Mouse (Mus musculus): ENCODE data around the gene Chrnb1.

Gene Chrnb1

DNA sequence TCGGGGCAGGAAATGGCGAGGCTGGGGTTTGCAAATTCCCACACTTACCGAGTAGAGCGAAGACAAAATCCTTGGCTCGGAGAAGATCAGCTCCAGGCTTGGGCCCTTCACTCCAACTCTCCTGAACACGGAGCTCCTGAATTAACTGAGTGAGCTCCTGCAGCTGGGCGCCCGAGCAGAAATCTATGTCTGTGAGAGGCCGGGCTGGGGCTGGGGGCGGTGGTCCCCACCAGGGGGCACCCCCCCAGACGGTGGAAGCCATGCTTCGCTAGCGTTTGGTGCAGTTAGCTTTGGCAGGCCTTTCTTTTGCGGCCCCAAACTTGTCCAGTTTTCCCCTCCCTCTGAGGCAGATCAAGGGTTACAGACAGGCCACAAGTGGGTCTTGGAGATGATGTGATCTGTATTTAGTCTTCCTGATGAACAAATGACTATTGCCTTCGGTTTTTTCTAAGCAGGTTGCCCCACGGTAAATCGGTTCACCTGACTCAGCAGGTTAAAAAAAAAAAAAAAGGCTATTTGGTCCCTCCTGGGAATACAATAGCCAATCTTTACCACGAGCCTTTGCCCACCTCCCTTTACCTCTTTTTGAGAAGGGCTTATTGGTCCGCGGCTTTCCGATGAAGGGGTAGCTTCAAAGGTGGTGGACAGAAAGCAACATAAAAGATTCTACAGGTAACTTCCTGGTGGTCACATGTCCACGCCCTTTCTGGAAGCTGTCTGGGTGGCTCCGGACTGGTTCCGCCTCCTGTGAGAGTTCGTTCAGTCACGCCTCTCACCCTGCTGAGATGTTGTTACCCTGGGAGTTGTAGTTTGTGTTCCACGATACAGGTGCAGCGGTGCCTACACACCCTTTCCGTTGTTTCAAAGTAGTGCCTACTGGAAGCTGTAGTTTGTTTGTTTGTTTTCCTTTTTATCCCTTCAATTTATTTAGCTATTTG lies 9.5 kb upstream of the Chrnb1 start, which contains the start of gene Tmem102:
TSS of gene Tmem102 (minus strand) at position 653 of the 938 bp plus-strand sequence.
- in situ Hi-C loops (cut with MboI; ENCODE audit: unreplicated experiment in 2 of 2): loop anchor here (5.0 kb wide), 3 partner anchors 37 to 72 kb away; partner anchors contain the start of genes Polr2a (in 2 of the 2) and Tmem95 (in 2 of the 2)

GRCm38 (mm10) chr11:69804652-69804940 lies 8.9 kb upstream of the Chrnb1 start:
- in situ Hi-C loops (cut with MboI; ENCODE audit: unreplicated experiment in 2 of 2): loop anchor here (5.0 kb wide), 2 partner anchors 47 to 73 kb away; partner anchors contain the start of genes Polr2a (in 2 of the 2) and Tmem95 (in 1 of the 2)

GRCm38 (mm10) chr11:69803786-69804651 lies 8.3 kb upstream of the Chrnb1 start:
- in situ Hi-C loops (cut with MboI; ENCODE audit: unreplicated experiment in 2 of 2): loop anchor here (5.0 kb wide), 2 partner anchors 47 to 73 kb away; partner anchors contain the start of genes Polr2a (in 2 of the 2) and Tmem95 (in 1 of the 2)

- in situ Hi-C loops (cut with MboI; ENCODE audit: unreplicated experiment in 2 of 2): loop anchor here (5.0 kb wide), 2 partner anchors 46 to 74 kb away; partner anchors contain the start of genes Polr2a (in 2 of the 2) and Tmem95 (in 1 of the 2)
Measured at GRCm38 (mm10) chr11:69803328-69803727, 7.6 kb upstream of the Chrnb1 start.

- in situ Hi-C loops (cut with MboI; ENCODE audit: unreplicated experiment in 2 of 2): loop anchor here (5.0 kb wide), 2 partner anchors 45 to 75 kb away; partner anchors contain the start of genes Polr2a (in 2 of the 2) and Tmem95 (in 1 of the 2)
Measured at GRCm38 (mm10) chr11:69802648-69803105, 6.9 kb upstream of the Chrnb1 start.

DNA sequence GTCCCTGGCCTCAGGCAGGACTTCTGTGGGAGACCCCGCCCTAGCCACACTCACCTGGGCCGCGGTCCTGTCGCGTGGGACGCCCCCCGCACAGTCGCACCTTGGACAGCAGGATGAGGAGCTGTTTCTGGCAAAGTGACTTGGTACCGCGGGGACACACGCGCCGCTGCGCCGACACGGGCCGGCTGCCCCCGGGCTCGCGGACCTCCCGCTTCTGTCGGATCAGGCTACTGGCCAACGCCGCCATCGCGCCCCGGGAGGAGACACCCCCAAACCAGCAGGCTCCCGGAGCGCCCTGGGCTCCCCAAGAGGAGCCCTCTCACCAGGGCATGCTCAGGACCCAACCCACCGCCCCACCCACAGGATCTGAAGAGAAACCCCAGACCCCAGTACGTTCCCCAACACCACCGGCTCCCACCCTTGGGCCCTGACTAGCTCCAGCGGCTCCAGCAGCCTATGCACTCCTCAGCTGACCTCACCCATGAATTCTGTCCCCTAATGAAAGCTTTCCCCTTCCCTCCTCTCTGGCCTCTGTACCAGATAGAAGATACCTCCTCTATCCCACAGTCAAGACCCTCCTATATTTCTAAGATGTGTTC lies 5.7 kb upstream of the Chrnb1 start, which contains the start of gene Fgf11:
TSS of gene Fgf11 (minus strand) at position 479 of the 599 bp plus-strand sequence.
- in situ Hi-C loops (cut with MboI; ENCODE audit: unreplicated experiment in 2 of 2): loop anchor here (5.0 kb wide), 2 partner anchors 44 to 76 kb away; partner anchors contain the start of genes Polr2a (in 2 of the 2) and Tmem95 (in 1 of the 2)

DNA sequence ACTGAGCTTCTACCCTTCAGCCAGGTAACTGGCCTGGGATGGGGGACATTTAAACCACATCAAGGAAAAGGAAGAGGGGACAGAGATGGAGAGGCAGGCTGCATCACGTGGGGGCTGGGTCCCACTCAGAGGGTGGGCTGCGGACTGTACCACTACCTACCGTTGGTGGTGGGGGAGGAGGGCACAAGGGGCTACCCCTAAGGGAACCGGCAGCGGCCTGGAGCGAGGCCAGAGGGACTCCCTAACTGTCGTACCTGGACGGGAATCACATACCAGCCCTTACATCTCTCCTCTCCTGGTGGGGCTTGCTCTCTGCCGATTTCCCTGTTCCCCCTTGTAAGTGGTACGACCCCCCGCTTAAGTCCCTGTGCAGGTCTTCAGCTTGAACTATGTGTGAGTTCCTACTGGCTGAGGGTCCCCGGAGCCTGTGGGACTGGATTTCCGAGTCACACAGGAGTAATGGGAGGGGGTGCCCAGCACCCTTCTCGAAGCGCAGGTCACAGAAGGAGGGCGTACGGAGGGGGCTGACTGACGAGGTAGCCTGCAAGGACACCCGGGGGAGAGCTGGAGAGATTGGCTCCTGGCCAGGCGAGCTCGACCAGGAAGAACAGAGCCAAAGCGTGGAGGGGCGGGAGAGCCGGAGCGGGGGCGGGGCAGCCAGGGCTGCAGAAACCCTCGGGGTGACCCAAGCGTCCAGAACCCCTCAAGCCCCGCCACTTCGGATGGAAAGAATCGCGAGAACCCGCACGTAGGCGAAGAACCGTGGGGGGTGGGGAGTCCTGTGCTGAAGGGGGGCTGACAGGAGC lies 4.9 kb upstream of the Chrnb1 start:
- in situ Hi-C loops (cut with MboI; ENCODE audit: unreplicated experiment in 2 of 2): loop anchor here (5.0 kb wide), 2 partner anchors 43 to 77 kb away; partner anchors contain the start of genes Polr2a (in 2 of the 2) and Tmem95 (in 1 of the 2)

- in situ Hi-C loops (cut with MboI; ENCODE audit: unreplicated experiment in 2 of 2): loop anchor here (5.0 kb wide), 2 partner anchors 43 to 77 kb away; partner anchors contain the start of genes Polr2a (in 2 of the 2) and Tmem95 (in 1 of the 2)
Measured at GRCm38 (mm10) chr11:69800138-69800391, 4.3 kb upstream of the Chrnb1 start.

- in situ Hi-C loops (cut with MboI; ENCODE audit: unreplicated experiment in 2 of 2): loop anchor here (5.0 kb wide), 2 partner anchors 42 to 78 kb away; partner anchors contain the start of genes Polr2a (in 2 of the 2) and Tmem95 (in 1 of the 2)
Measured at GRCm38 (mm10) chr11:69799394-69800137, 3.8 kb upstream of the Chrnb1 start.

- in situ Hi-C loops (cut with MboI; ENCODE audit: unreplicated experiment in 2 of 2): no loop called here
Measured at GRCm38 (mm10) chr11:69797924-69798323, 2.2 kb upstream of the Chrnb1 start.

GRCm38 (mm10) chr11:69795983-69796435 lies 266 bp upstream of the Chrnb1 start:
- in situ Hi-C loops (cut with MboI; ENCODE audit: unreplicated experiment in 2 of 2): no loop called here

DNA sequence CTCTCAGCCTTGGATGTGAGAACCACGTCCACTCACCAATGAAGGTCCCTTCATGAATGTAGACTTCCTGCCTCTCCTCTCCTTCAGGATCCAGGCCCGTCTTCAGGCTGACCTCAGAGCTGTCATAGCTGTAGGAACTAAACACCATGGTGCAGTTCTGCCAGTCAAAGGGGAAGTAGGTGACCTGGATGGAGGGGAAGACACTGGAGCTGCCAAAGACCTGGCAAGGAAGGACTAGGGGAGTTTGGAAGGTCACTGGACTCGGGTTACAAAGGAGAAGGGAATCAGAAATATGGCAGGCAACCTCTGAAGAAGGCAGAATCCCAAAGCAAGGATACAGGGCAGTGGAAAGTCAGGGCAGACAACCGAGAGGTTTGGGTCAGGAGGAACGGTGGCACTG lies 2.3 kb downstream of the Chrnb1 start:
- in situ Hi-C loops (cut with MboI; ENCODE audit: unreplicated experiment in 2 of 2): no loop called here

GRCm38 (mm10) chr11:69791420-69791819 lies 4.3 kb downstream of the Chrnb1 start:
- in situ Hi-C loops (cut with MboI; ENCODE audit: unreplicated experiment in 2 of 2): no loop called here

GRCm38 (mm10) chr11:69789431-69789830 lies 6.3 kb downstream of the Chrnb1 start:
- in situ Hi-C loops (cut with MboI; ENCODE audit: unreplicated experiment in 2 of 2): no loop called here

DNA sequence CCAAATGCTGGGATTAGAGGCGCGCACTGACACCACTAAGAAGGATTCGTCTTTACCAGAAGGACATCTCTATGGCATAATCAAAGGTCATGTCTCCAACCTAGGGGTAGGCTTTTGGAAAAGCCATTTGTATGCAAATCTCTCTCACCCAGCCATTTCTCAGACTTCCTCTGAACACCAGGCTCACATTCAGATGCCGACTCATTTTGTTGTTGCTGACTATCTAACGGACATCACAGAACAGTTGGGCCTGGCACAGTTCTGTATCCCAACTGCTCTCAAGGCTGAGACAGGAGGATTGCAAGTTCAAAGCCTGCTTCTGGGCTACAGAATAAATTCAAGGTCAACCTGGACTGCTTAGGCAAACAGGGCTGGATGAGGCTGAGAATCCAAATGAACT lies 8.4 kb downstream of the Chrnb1 start:
- in situ Hi-C loops (cut with MboI; ENCODE audit: unreplicated experiment in 2 of 2): no loop called here

DNA sequence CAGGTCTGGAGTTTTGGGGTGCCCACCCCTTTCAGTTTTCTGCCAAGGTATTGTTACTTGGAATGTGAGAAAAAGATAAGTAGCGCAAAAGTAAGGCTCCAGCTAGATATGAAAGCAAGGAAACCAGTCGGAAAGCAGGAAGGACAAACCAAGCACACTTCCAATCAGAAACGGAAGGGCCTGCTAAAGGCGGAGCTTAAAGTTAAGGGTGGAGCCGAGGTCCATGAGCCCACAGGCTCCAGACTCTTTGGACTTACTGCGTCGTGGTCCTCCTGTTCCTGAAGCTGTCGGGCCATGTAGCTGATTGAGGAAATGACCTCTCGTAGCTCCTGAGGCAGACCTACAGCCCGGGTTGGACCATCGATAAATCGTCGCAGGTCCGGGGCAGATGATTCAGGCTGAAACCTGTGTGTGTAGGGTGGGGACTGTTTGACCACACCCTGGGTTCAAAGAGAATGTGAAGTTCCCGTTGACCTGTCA lies 10.9 kb downstream of the Chrnb1 start:
- in situ Hi-C loops (cut with MboI; ENCODE audit: unreplicated experiment in 2 of 2): no loop called here

DNA sequence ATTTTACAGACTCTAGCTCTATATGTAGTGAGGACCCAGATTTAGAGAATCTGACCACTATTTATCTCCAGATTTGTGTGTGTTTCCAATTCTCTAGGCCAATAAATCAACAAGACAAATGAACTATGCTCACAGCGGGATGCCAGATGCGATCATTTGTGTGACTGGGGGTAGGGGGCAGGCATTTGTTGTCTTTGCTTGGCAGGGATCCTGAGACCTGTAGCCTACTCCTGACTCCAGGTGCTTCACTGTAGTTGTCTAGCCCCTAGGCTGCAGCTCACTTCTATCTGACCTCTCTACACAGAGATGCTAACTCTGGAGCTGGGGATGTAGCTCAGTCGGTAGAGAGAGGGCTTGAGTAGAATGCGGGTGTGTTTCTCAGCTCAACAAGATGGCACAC lies 13.9 kb downstream of the Chrnb1 start:
- in situ Hi-C loops (cut with MboI; ENCODE audit: unreplicated experiment in 2 of 2): no loop called here

- in situ Hi-C loops (cut with MboI; ENCODE audit: unreplicated experiment in 2 of 2): no loop called here
Measured at GRCm38 (mm10) chr11:69778985-69779384, 16.8 kb downstream of the Chrnb1 start.
